Mouse (Mus musculus): ENCODE data around the gene Usp47. TPM values are rescaled to one million over a fixed set of nuclear protein-coding genes. Genes with fewer than 3 reads are reported as not detected.

The Usp47 gene
- polyA plus RNA-seq, 1 experiment from 2014 or later, result 119 TPM

DNA sequence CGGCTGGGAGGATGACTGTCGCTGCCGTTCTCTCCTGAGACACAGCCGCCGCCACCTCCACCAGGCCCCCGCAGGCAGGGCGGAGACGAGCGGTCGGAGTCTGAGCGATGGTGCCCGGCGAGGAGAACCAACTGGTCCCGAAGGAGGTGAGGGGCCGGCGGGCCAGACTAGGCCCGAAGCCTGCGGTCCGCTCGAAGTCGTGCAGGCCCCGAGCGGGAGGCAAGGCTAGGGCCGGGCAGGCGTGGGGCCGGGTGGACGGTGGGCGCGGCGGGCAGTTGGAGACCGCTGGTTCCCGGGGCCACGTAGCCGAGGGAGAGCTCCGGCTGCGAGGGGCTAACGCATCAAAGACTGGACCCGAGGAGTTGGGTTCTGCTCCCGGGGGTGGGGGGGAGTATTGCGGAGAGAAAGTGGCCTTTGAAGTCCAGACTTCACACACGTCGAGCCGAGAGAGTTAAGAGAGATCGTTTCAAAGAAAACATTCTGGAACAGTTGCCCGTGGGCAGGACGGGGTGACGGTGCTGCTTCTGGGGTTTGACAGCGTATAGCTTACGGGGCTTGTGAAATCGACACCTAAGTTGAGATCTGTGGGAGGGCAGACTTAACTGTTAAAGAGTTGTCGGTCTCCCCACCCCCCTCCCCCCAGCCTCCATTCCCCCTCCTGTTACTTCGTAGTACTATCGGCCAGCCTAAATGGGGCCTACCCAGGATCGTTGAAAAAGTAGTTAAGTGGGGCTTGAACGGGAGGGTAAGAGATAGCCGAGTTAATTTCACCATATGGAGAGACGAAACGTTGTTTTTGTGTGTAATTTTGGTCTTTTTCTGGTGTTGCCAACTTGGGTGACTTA, 519 bp downstream of the Usp47 start:
- DNase-seq (ENCODE audit: low spot score) (no peak), ATAC-seq (ENCODE audit: insufficient read depth, low FRiP score, low TSS enrichment) (peak; percentile 80)
- peak overlapping the region; percentile 75 for H3K4me2 ChIP-seq (ENCODE audit: low read depth)
- no peaks in the 10 kb centered on the region for H3K27me3 ChIP-seq (ENCODE audit: control insufficient read depth, insufficient read depth, low read length)
- peak overlapping the region; percentile 95 for H3K4me3 ChIP-seq (ENCODE audit: low read depth, low read length)
- peak overlapping the region; percentile 99 for H3K27ac ChIP-seq (ENCODE audit: low read depth, low read length)
- peak overlapping the region; percentile 99 for H3K9ac ChIP-seq (ENCODE audit: low read length)
- H3K4me1 ChIP-seq (ENCODE audit: control insufficient read depth, insufficient read depth, low read length), result peaks cover 11% of the 10 kb centered on the region
- no peaks in the 10 kb centered on the region for H3K9me3 ChIP-seq (ENCODE audit: control insufficient read depth, low read length)
- no peaks in the 10 kb centered on the region for H3K36me3 ChIP-seq (ENCODE audit: control insufficient read depth, insufficient read depth, low read length)
- WGBS, result under 1% methylated on average over 58 of the region's 58 CpGs

- 0 out of 2 replicates have a peak overlapping the region, but pooled peaks have one; percentile 99 for H3K27ac ChIP-seq (ENCODE audit: low read depth, low read length)
- no peaks in the 10 kb centered on the region for H3K27me3 ChIP-seq (ENCODE audit: control insufficient read depth, insufficient read depth, low read length)
- WGBS, result 33% methylated on average over 7 of the region's 7 CpGs
- H3K36me3 ChIP-seq (ENCODE audit: control insufficient read depth, insufficient read depth, low read length), result no peaks in the 10 kb centered on the region
- H3K4me3 ChIP-seq (ENCODE audit: low read depth, low read length), result peak overlapping the region; percentile 95
- H3K9ac ChIP-seq (ENCODE audit: low read length), result peak overlapping the region; percentile 99
- no peaks in the 10 kb centered on the region for H3K9me3 ChIP-seq (ENCODE audit: control insufficient read depth, low read length)
- DNase-seq (ENCODE audit: low spot score) (no peak), ATAC-seq (ENCODE audit: insufficient read depth, low FRiP score, low TSS enrichment) (no peak)
- H3K4me1 ChIP-seq (ENCODE audit: control insufficient read depth, insufficient read depth, low read length), result peaks cover 11% of the 10 kb centered on the region
- peak overlapping the region; percentile 75 for H3K4me2 ChIP-seq (ENCODE audit: low read depth)
Observed at GRCm38 (mm10) chr7:112024446-112024730, 1.1 kb downstream of the Usp47 start.

DNA sequence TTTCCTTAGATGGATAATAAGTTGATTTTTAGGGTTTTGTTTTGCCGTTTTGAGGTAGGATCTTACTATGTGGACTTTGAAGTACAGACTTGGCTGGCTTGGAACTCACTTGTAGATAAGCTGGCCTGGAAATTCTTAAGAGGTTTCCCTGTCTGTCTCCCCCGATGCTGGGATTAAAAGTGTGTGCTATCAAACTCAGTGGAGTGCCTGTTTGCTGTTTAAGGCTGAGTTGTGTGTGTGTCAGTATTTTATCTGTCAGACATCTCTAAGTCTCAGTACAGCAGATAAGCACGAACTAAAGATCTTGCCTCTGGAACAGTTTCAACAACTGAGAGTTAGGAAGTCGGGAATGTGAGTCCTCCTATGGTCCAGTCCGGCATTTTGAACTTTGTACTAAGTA, 1.6 kb downstream of the Usp47 start:
- no peak for DNase-seq (ENCODE audit: low spot score)
- WGBS, result 41% methylated on average over 5 of the region's 5 CpGs
- H3K4me1 ChIP-seq (ENCODE audit: control insufficient read depth, insufficient read depth, low read length), result peaks cover 11% of the 10 kb centered on the region
- ATAC-seq (ENCODE audit: insufficient read depth, low FRiP score, low TSS enrichment), result no peak
- H3K9me3 ChIP-seq (ENCODE audit: control insufficient read depth, low read length), result no peaks in the 10 kb centered on the region
- H3K4me2 ChIP-seq (ENCODE audit: low read depth), result peak overlapping the region; percentile 75
- no peak overlapping the region for H3K27ac ChIP-seq (ENCODE audit: low read depth, low read length)
- H3K36me3 ChIP-seq (ENCODE audit: control insufficient read depth, insufficient read depth, low read length), result no peaks in the 10 kb centered on the region
- peak overlapping the region; percentile 95 for H3K4me3 ChIP-seq (ENCODE audit: low read depth, low read length)
- no peaks in the 10 kb centered on the region for H3K27me3 ChIP-seq (ENCODE audit: control insufficient read depth, insufficient read depth, low read length)
- peak overlapping the region; percentile 12; the same call in 1 of the 2 replicates for H3K9ac ChIP-seq (ENCODE audit: low read length)

DNA sequence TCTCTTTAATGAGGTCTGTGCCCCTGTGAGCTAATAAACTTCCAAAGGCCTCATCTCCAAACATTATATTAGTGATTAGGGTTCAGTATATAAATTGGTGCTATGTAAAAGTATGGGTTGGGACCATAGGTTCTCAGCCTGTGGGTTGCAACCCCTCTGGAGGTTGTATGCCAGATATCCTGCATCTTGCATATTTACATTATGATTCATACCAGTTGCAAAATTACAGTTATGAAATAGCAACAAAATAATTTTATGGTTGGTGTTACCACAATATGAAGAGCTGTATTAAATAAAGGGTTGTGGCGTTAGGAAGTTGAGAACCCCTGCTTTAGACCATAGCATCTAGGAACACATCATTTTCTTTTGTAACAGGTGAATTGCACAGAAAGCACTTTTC, 7.3 kb downstream of the Usp47 start:
- no peak for ATAC-seq (ENCODE audit: insufficient read depth, low FRiP score, low TSS enrichment)
- Histone ChIP-seq H3K27ac (ENCODE audit: low read depth, low read length) (no peak overlapping the region), H3K9me3 (ENCODE audit: control insufficient read depth, low read length) (no peaks in the 10 kb centered on the region), H3K27me3 (ENCODE audit: control insufficient read depth, insufficient read depth, low read length) (no peaks in the 10 kb centered on the region), H3K4me1 (ENCODE audit: control insufficient read depth, insufficient read depth, low read length) (peaks cover under 1% of the 10 kb centered on the region; the same call in 1 of the 2 replicates), H3K36me3 (ENCODE audit: control insufficient read depth, insufficient read depth, low read length) (no peaks in the 10 kb centered on the region), H3K4me3 (ENCODE audit: low read depth, low read length) (no peak overlapping the region), H3K4me2 (ENCODE audit: low read depth) (no peak overlapping the region), H3K9ac (ENCODE audit: low read length) (no peak overlapping the region)
- no peak for DNase-seq (ENCODE audit: low spot score)
- 95% methylated on average over 1 of the region's 1 CpGs for WGBS

- Histone ChIP-seq H3K4me3 (ENCODE audit: low read depth, low read length) (no peak overlapping the region), H3K9ac (ENCODE audit: low read length) (no peak overlapping the region), H3K27me3 (ENCODE audit: control insufficient read depth, insufficient read depth, low read length) (no peaks in the 10 kb centered on the region), H3K9me3 (ENCODE audit: control insufficient read depth, low read length) (no peaks in the 10 kb centered on the region), H3K4me2 (ENCODE audit: low read depth) (no peak overlapping the region), H3K4me1 (ENCODE audit: control insufficient read depth, insufficient read depth, low read length) (no peaks in the 10 kb centered on the region), H3K36me3 (ENCODE audit: control insufficient read depth, insufficient read depth, low read length) (no peaks in the 10 kb centered on the region), H3K27ac (ENCODE audit: low read depth, low read length) (no peak overlapping the region)
- ATAC-seq (ENCODE audit: insufficient read depth, low FRiP score, low TSS enrichment) (no peak), DNase-seq (ENCODE audit: low spot score) (no peak)
- 26% methylated on average over 2 of the region's 2 CpGs for WGBS
Observed at GRCm38 (mm10) chr7:112035804-112036203, 12.5 kb downstream of the Usp47 start.

GRCm38 (mm10) chr7:112036636-112037035, 13.3 kb downstream of the Usp47 start:
- Histone ChIP-seq H3K27me3 (ENCODE audit: control insufficient read depth, insufficient read depth, low read length) (no peaks in the 10 kb centered on the region), H3K9ac (ENCODE audit: low read length) (no peak overlapping the region), H3K4me3 (ENCODE audit: low read depth, low read length) (no peak overlapping the region), H3K4me1 (ENCODE audit: control insufficient read depth, insufficient read depth, low read length) (no peaks in the 10 kb centered on the region), H3K36me3 (ENCODE audit: control insufficient read depth, insufficient read depth, low read length) (no peaks in the 10 kb centered on the region), H3K4me2 (ENCODE audit: low read depth) (no peak overlapping the region), H3K27ac (ENCODE audit: low read depth, low read length) (no peak overlapping the region), H3K9me3 (ENCODE audit: control insufficient read depth, low read length) (no peaks in the 10 kb centered on the region)
- 77% methylated on average over 1 of the region's 1 CpGs for WGBS
- DNase-seq (ENCODE audit: low spot score), result no peak
- no peak for ATAC-seq (ENCODE audit: insufficient read depth, low FRiP score, low TSS enrichment)

DNA sequence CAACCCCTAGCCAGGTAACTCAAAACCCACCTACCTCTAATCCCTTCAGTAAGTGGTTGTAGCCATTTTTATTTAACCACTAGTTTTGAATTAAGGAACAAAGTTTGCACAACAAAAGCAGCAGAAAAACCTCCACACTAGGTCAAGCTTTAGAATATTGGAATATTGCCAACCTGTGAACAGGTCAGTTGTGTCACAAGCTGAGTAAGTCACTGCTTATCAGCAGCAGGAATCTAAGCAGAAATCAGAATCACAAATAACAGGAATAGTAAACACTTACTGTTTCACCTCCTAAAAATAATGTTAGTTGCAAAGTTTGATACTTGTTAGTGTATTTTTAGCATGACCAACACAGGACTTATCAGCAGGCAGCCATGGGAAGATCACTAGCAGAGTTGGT, 17.0 kb downstream of the Usp47 start:
- no peak overlapping the region for H3K4me3 ChIP-seq (ENCODE audit: low read depth, low read length)
- ATAC-seq (ENCODE audit: insufficient read depth, low FRiP score, low TSS enrichment), result no peak
- DNase-seq (ENCODE audit: low spot score), result no peak

GRCm38 (mm10) chr7:112042758-112043157, 19.5 kb downstream of the Usp47 start:
- 88% methylated on average over 2 of the region's 2 CpGs for WGBS

More for the DNA sequence above, 17.0 kb downstream of the Usp47 start:
- Histone ChIP-seq H3K27ac (ENCODE audit: low read depth, low read length) (no peak overlapping the region), H3K9me3 (ENCODE audit: control insufficient read depth, low read length) (no peaks in the 10 kb centered on the region), H3K27me3 (ENCODE audit: control insufficient read depth, insufficient read depth, low read length) (no peaks in the 10 kb centered on the region), H3K4me2 (ENCODE audit: low read depth) (no peak overlapping the region), H3K9ac (ENCODE audit: low read length) (no peak overlapping the region), H3K4me1 (ENCODE audit: control insufficient read depth, insufficient read depth, low read length) (no peaks in the 10 kb centered on the region), H3K36me3 (ENCODE audit: control insufficient read depth, insufficient read depth, low read length) (no peaks in the 10 kb centered on the region)

DNA sequence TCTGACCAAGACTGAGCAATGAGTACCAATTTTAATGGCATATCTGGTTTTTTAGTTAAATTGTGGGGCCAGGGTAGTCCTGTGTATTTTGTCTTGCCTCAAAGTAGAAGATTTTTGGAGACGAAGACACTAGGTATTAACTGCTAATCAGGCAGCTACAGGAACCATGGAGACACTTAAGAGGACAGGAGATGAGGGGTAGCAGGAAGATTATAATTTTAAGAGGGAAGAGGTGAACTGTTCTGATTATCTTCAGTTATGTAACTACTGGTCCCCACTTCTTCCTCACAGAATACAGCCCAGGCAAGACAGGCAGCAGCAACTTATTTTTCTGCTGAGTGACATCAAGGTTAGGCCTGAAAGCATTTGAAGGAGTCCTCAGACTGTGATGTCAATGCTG, 21.9 kb downstream of the Usp47 start:
- DNase-seq (ENCODE audit: low spot score) (no peak), ATAC-seq (ENCODE audit: insufficient read depth, low FRiP score, low TSS enrichment) (no peak)
- H3K4me1 ChIP-seq (ENCODE audit: control insufficient read depth, insufficient read depth, low read length), result no peaks in the 10 kb centered on the region
- WGBS, result 89% methylated on average over 1 of the region's 1 CpGs
- H3K27ac ChIP-seq (ENCODE audit: low read depth, low read length), result no peak overlapping the region
- H3K27me3 ChIP-seq (ENCODE audit: control insufficient read depth, insufficient read depth, low read length), result no peaks in the 10 kb centered on the region
- no peak overlapping the region for H3K4me2 ChIP-seq (ENCODE audit: low read depth)
- no peaks in the 10 kb centered on the region for H3K9me3 ChIP-seq (ENCODE audit: control insufficient read depth, low read length)
- no peak overlapping the region for H3K9ac ChIP-seq (ENCODE audit: low read length)
- no peak overlapping the region for H3K4me3 ChIP-seq (ENCODE audit: low read depth, low read length)
- no peaks in the 10 kb centered on the region for H3K36me3 ChIP-seq (ENCODE audit: control insufficient read depth, insufficient read depth, low read length)

More at GRCm38 (mm10) chr7:112042758-112043157, 19.5 kb downstream of the Usp47 start:
- no peak for ATAC-seq (ENCODE audit: insufficient read depth, low FRiP score, low TSS enrichment)
- H3K36me3 ChIP-seq (ENCODE audit: control insufficient read depth, insufficient read depth, low read length), result no peaks in the 10 kb centered on the region
- DNase-seq (ENCODE audit: low spot score), result no peak
- H3K4me2 ChIP-seq (ENCODE audit: low read depth), result no peak overlapping the region
- no peak overlapping the region for H3K27ac ChIP-seq (ENCODE audit: low read depth, low read length)
- H3K4me1 ChIP-seq (ENCODE audit: control insufficient read depth, insufficient read depth, low read length), result no peaks in the 10 kb centered on the region
- no peaks in the 10 kb centered on the region for H3K27me3 ChIP-seq (ENCODE audit: control insufficient read depth, insufficient read depth, low read length)
- H3K9me3 ChIP-seq (ENCODE audit: control insufficient read depth, low read length), result no peaks in the 10 kb centered on the region
- no peak overlapping the region for H3K9ac ChIP-seq (ENCODE audit: low read length)
- H3K4me3 ChIP-seq (ENCODE audit: low read depth, low read length), result no peak overlapping the region

Data from neural tube, embryonic 11.5 days (tissue).